Mouse (Mus musculus) T-helper 17 cell (primary cell): ENCODE measurements around the gene Fam214a.

ENCODE experiments used
- in situ Hi-C, 2 experiments: fragments of 300-600 bp; cut with MboI, MseI; formaldehyde crosslinking; loops; 1 replicate in 1 of 2; 2 replicates in 1 of 2; pipeline ENCODE4 v1.15.1; 2025; ENCODE audit warnings: high pct_unique_total_duplicates in 2 of 2

The Fam214a gene

DNA sequence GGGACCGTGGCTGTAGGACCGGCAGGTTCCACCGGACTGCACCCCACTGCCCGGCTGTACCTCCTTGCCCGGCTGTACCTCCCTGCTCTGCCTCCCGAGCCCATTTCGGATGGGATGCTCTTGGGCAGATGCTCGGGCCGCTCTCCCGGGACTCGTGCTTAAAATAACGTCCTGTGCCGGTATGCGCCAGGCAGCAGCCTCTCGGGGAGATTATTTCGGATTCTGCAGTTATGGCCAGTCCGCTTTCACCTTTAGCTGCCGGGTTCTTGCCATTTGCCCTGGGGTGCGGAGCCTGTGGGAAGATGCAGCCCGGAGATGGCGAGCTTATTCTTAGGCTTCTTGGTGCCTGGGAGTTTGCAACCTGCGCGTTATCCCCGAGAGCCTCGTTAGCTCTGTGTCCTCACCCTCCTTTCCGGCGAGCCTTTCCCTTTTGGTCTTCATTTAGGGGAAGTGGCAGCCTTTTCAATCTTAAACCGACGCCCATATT is 119.1 kb downstream of the Fam214a start:
- in situ Hi-C loops: loop anchor here in 1 of 2 experiments (10.0 to 25.0 kb wide), 2 partner anchors 91 to 353 kb away; no protein-coding TSS in a partner anchor

DNA sequence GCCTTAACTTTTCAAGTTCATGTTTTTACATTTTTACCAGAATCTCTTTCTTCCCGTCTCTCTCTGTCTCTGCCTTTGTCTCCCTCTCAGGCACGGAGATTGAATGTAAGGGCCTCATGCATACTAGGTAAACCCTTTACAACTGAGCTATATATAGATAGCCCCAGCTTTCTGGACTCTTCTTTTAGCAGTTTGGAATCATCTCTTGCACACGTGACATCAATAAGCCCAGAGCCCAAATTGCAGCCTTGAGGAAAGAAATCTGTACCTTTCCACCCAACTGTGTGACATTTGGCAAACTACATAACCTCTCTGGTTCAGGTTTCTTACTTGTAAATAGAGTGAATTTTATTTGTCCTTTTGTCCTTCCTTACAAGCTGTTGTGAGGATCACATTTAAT is 119.7 kb downstream of the Fam214a start:
- in situ Hi-C loops: loop anchor here in 1 of 2 experiments (10.0 to 25.0 kb wide), 2 partner anchors 90 to 352 kb away; no protein-coding TSS in a partner anchor

DNA sequence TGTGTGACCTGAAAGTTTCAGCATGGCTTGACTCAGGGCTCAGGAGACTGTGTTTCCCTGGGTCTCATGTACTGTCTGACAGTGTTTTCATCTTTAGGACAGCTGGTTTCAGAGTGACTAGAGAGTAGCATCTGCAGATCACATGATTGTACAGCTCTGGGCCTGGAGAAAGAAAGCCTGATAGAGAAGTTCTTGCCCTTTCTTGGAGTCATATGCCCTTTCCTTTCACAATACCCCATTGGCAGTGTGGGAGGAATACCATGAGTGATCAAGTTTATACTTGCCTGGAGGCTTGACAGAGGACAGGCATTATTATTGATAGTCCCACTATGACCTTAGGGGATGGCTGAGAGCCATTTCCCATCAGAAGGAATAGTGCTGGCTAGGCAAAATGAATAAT is 124.5 kb downstream of the Fam214a start:
- in situ Hi-C loops: loop anchor here in 1 of 2 experiments (10.0 kb wide), 1 partner anchor 348 kb away; no protein-coding TSS in a partner anchor
